Comparison of ENCODE assay signal across 31 mouse cellular contexts in the genomic region with DNA sequence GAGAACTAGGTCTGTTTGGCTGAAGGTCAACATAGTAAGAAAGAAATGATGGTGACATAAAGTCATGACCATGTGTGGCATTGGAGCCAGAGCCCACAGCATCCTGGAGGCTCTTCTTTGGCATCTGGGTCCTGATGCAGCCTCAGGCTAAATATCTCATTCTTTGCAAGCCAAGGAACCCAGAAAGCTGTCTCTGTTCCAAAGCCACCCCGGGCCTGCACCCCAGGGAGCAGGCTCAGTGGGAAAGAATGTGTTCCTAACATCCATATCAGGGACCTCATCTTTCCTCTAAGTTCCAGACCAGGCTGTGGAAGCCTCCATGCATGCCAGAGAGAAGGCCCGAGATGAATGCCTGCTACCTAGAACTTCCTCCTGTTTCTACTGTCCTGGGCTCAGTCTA.
"Had no signal": no experiment of that assay in that cellular context is flagged by ENCODE, and none has a peak within 500 bp of the region (broad histone marks: within the 10 kb centered on the region; RNA-seq: fewer than 3 reads in every experiment).

No protein-coding gene starts in this region.

- H3K36me3 ChIP-seq: limb, embryonic 10.5 days; limb, embryonic 12.5 days; limb, embryonic 13.5 days; limb, embryonic 15.5 days; liver, embryonic 12.5 days; liver, embryonic 13.5 days; liver, embryonic 15.5 days; lung, embryonic 15.5 days; midbrain, embryonic 10.5 days; midbrain, embryonic 12.5 days; midbrain, embryonic 13.5 days; midbrain, embryonic 15.5 days had no signal

- H3K4me2 ChIP-seq: limb, embryonic 12.5 days; limb, embryonic 13.5 days; limb, embryonic 15.5 days; liver, embryonic 11.5 days; liver, embryonic 12.5 days; liver, embryonic 13.5 days; liver, embryonic 15.5 days; lung, embryonic 14.5 days; lung, embryonic 15.5 days; midbrain, embryonic 11.5 days; midbrain, embryonic 12.5 days; midbrain, embryonic 13.5 days; midbrain, embryonic 15.5 days had no signal

- H3K4me1 ChIP-seq: limb, embryonic 15.5 days; liver, embryonic 12.5 days; liver, embryonic 13.5 days; liver, embryonic 15.5 days; lung, embryonic 15.5 days; megakaryocyte, embryonic 14.5 days; midbrain, embryonic 10.5 days; midbrain, embryonic 12.5 days; midbrain, embryonic 13.5 days; midbrain, embryonic 15.5 days had no signal

- H3K27ac ChIP-seq: limb, embryonic 10.5 days; limb, embryonic 12.5 days; limb, embryonic 13.5 days; limb, embryonic 15.5 days; liver, embryonic 12.5 days; liver, embryonic 13.5 days; liver, embryonic 14.5 days; liver, embryonic 15.5 days; lung, embryonic 15.5 days; macrophage; midbrain, embryonic 10.5 days; midbrain, embryonic 12.5 days; midbrain, embryonic 13.5 days; midbrain, embryonic 15.5 days had no signal

- DNase-seq: left cerebral cortex, postnatal 4 days; liver; liver, embryonic 13.5 days; liver, postnatal 0 days; lung, adult 18-20 months; lung, adult 2 months; lung, embryonic 14.5 days; lung, postnatal 10 days; lung, postnatal 14 days; lung, postnatal 36 days; lung, postnatal 4 days; midbrain, embryonic 14.5 days had no signal

- H3K4me3 ChIP-seq: limb, embryonic 10.5 days; limb, embryonic 12.5 days; limb, embryonic 13.5 days; limb, embryonic 15.5 days; liver, embryonic 12.5 days; liver, embryonic 13.5 days; liver, embryonic 15.5 days; lung, embryonic 15.5 days; megakaryocyte, embryonic 14.5 days; midbrain, embryonic 10.5 days; midbrain, embryonic 12.5 days; midbrain, embryonic 13.5 days; midbrain, embryonic 15.5 days; myocyte had no signal

- H3K9me3 ChIP-seq: limb, embryonic 10.5 days; limb, embryonic 12.5 days; limb, embryonic 13.5 days; limb, embryonic 15.5 days; liver, embryonic 12.5 days; liver, embryonic 15.5 days; lung, embryonic 15.5 days; megakaryocyte, embryonic 14.5 days; midbrain, embryonic 10.5 days; midbrain, embryonic 12.5 days; midbrain, embryonic 13.5 days; midbrain, embryonic 15.5 days had no signal

- ATAC-seq: liver, embryonic 12.5 days; liver, postnatal 0 days; lung, postnatal 0 days; midbrain, embryonic 13.5 days; midbrain, embryonic 15.5 days; midbrain, embryonic 16.5 days had no signal

- H3K27me3 ChIP-seq: limb, embryonic 12.5 days; limb, embryonic 13.5 days; limb, embryonic 15.5 days; liver, embryonic 12.5 days; liver, embryonic 13.5 days; liver, embryonic 15.5 days; lung, embryonic 15.5 days; megakaryocyte, embryonic 14.5 days; midbrain, embryonic 12.5 days; midbrain, embryonic 13.5 days; midbrain, embryonic 15.5 days had no signal

- H3K9ac ChIP-seq: limb, embryonic 12.5 days; limb, embryonic 13.5 days; limb, embryonic 15.5 days; liver, embryonic 12.5 days; liver, embryonic 13.5 days; liver, embryonic 14.5 days; liver, embryonic 15.5 days; liver, postnatal 0 days; lung, embryonic 14.5 days; lung, embryonic 15.5 days; midbrain, embryonic 12.5 days; midbrain, embryonic 13.5 days; midbrain, embryonic 15.5 days had no signal
